Mouse (Mus musculus) ES-E14 (cell line): ENCODE measurements around the gene Adamts7. TPM values are rescaled to one million over a fixed set of nuclear protein-coding genes. Genes with fewer than 3 reads are reported as not detected.

Experiments used
- DNase-seq: peaks from one replicate; pipeline ENCODE4 v3.0.0-alpha.2; 2013; ENCODE audit warnings: low read depth, low spot score
- H3K27ac ChIP-seq: 2 replicates; pipeline ENCODE4 v1.5.1; 2012; ENCODE audit warnings: low read depth, mild to moderate bottlenecking, low read length, moderate library complexity, mixed read lengths; ENCODE audit not compliant: poor library complexity, insufficient read depth, severe bottlenecking
- H3K36me3 ChIP-seq: 2 replicates; pipeline ENCODE4 v1.6.1; 2012; ENCODE audit warnings: mild to moderate bottlenecking, low read length, moderate library complexity, mixed read lengths; ENCODE audit not compliant: control insufficient read depth, poor library complexity, insufficient read depth, severe bottlenecking
- H3K4me1 ChIP-seq, 2 experiments: fragments of 150-350 bp in 1 of 2; sonication (generic) in 1 of 2; 2 replicates each; pipeline ENCODE4 v1.6.1; 2012; ENCODE audit warnings: low read length in 2 of 2, mild to moderate bottlenecking in 1 of 2, mixed read lengths in 1 of 2; ENCODE audit not compliant: control insufficient read depth in 2 of 2, insufficient read depth in 2 of 2, poor library complexity in 1 of 2
- H3K4me3 ChIP-seq, 2 experiments: fragments of 150-350 bp in 1 of 2; sonication (generic) in 1 of 2; 2 replicates each; pipeline ENCODE4 v1.5.1; 2012; ENCODE audit warnings: low read length in 2 of 2, low read depth in 1 of 2, mild to moderate bottlenecking in 1 of 2, mixed read lengths in 1 of 2; ENCODE audit not compliant: insufficient read depth in 1 of 2, poor library complexity in 1 of 2, severe bottlenecking in 1 of 2
- H3K9ac ChIP-seq: 2 replicates; pipeline ENCODE4 v1.6.1; 2012; ENCODE audit warnings: low read depth, mild to moderate bottlenecking, low read length, mixed read lengths; ENCODE audit not compliant: poor library complexity, insufficient read depth, severe bottlenecking
- H3K9me3 ChIP-seq: fragments of 150-350 bp; sonication (generic); 2 replicates; pipeline ENCODE4 v1.6.1; 2012; ENCODE audit warnings: low read depth, mild to moderate bottlenecking, low read length; ENCODE audit not compliant: control insufficient read depth, insufficient read depth
- CHD2 ChIP-seq: IDR thresholded peaks from 2 replicates; pipeline ENCODE4 v1.6.1; 2014; ENCODE audit warnings: mild to moderate bottlenecking, low read depth, low read length, inconsistent platforms
- HCFC1 ChIP-seq: IDR thresholded peaks from 2 replicates; pipeline ENCODE4 v1.6.1; 2012; ENCODE audit warnings: low read length, inconsistent platforms, borderline replicate concordance; ENCODE audit not compliant: insufficient read depth
- MAFK ChIP-seq: IDR thresholded peaks from 2 replicates; pipeline ENCODE4 v1.6.1; 2014; ENCODE audit warnings: mild to moderate bottlenecking, low read depth, low read length, inconsistent platforms; ENCODE audit not compliant: insufficient read depth
- ZC3H11A ChIP-seq: IDR thresholded peaks from 2 replicates; pipeline ENCODE4 v1.6.1; 2012; ENCODE audit warnings: low read depth, mild to moderate bottlenecking, inconsistent platforms, low read length, borderline replicate concordance
- ZNF384 ChIP-seq: IDR thresholded peaks from 2 replicates; pipeline ENCODE4 v1.6.1; 2012; ENCODE audit warnings: low read depth, low read length, inconsistent platforms
- in situ Hi-C, 2 experiments: fragments of 600-800 bp; cut with MboI; formaldehyde crosslinking; loops; one replicate each; pipeline ENCODE4 v1.15.1; 2025; ENCODE audit warnings: low sequenced_read_pairs in 2 of 2, inconsistent platforms in 1 of 2; ENCODE audit not compliant: unreplicated experiment in 2 of 2
- total RNA-seq: library from RNA; depleted of rRNA; stranded (reverse); fragments of 300-350 nt; gene quantifications from 2 replicates; pipeline ENCODE4 v1.2.3, GENCODE M21; 2012

Adamts7 gene
- total RNA-seq, 1 experiment, result 9.5 TPM

- H3K9ac ChIP-seq, result no peak overlapping the region
- TF ChIP-seq ZC3H11A (no peak), CHD2 (no peak), ZNF384 (no peak), MAFK (no peak), HCFC1 (no peak)
- no peak for DNase-seq
- H3K27ac ChIP-seq, result no peak overlapping the region
- no peak overlapping the region for H3K4me3 ChIP-seq
- H3K4me1 ChIP-seq, result no peaks in the 10 kb centered on the region
- H3K9me3 ChIP-seq, result no peaks in the 10 kb centered on the region
- in situ Hi-C loops, result no loop called here
- no peaks in the 10 kb centered on the region for H3K36me3 ChIP-seq
These were observed 34.3 kb downstream of the Adamts7 start for GRCm38 (mm10) chr9:90197116-90197665.

GRCm38 (mm10) chr9:90197866-90198383 is 35.1 kb downstream of the Adamts7 start:
- Histone ChIP-seq H3K27ac (no peak overlapping the region), H3K4me3 (no peak overlapping the region), H3K9me3 (no peaks in the 10 kb centered on the region), H3K9ac (no peak overlapping the region), H3K36me3 (no peaks in the 10 kb centered on the region), H3K4me1 (no peaks in the 10 kb centered on the region)
- TF ChIP-seq ZC3H11A, result no peak
- no peak for TF ChIP-seq CHD2
- no peak for TF ChIP-seq HCFC1
- TF ChIP-seq ZNF384, result no peak
- no peak for TF ChIP-seq MAFK
- DNase-seq, result no peak
- in situ Hi-C loops, result no loop called here

GRCm38 (mm10) chr9:90198531-90199449 is 35.9 kb downstream of the Adamts7 start:
- no peaks in the 10 kb centered on the region for H3K36me3 ChIP-seq

GRCm38 (mm10) chr9:90199611-90200010 is 36.7 kb downstream of the Adamts7 start:
- TF ChIP-seq CHD2 (no peak), MAFK (no peak), ZNF384 (no peak), ZC3H11A (no peak), HCFC1 (no peak)
- Histone ChIP-seq H3K27ac (peak overlapping the region; percentile 12; the same call in 1 of the 2 replicates), H3K4me1 (no peaks in the 10 kb centered on the region), H3K36me3 (peaks cover 3% of the 10 kb centered on the region; the same call in 1 of the 2 replicates), H3K9me3 (no peaks in the 10 kb centered on the region), H3K4me3 (no peak overlapping the region), H3K9ac (no peak overlapping the region)
- no peak for DNase-seq
- in situ Hi-C loops, result loop anchor here in 1 of 2 experiments (25.0 kb wide), 1 partner anchor 238 kb away; no protein-coding TSS in a partner anchor

More at GRCm38 (mm10) chr9:90198531-90199449, 35.9 kb downstream of the Adamts7 start:
- H3K4me1 ChIP-seq, result no peaks in the 10 kb centered on the region
- no peak overlapping the region for H3K4me3 ChIP-seq
- in situ Hi-C loops, result no loop called here
- no peak overlapping the region for H3K9ac ChIP-seq
- H3K9me3 ChIP-seq, result no peaks in the 10 kb centered on the region
- no peak for DNase-seq
- TF ChIP-seq ZNF384, result no peak
- TF ChIP-seq CHD2, result no peak
- no peak for TF ChIP-seq HCFC1
- no peak for TF ChIP-seq ZC3H11A
- no peak for TF ChIP-seq MAFK
- H3K27ac ChIP-seq, result no peak overlapping the region
